Mouse (Mus musculus): Measurements from ENCODE around the gene Zic4. TPM values are rescaled to one million over a fixed set of nuclear protein-coding genes. Genes with fewer than 3 reads are reported as not detected.

The Zic4 gene
- polyA plus RNA-seq, 1 experiment from 2014 or later, result not detected

GRCm38 (mm10) chr9:91401471-91401870 is 39.3 kb downstream of the Zic4 start:
- ATAC-seq (no peak), DNase-seq (no peak)
- Histone ChIP-seq H3K27me3 (ENCODE audit: insufficient read depth, low read length) (peaks cover 91% of the 10 kb centered on the region), H3K4me3 (ENCODE audit: low read depth, low read length) (no peak overlapping the region), H3K9ac (replicated peaks) (no peak overlapping the region), H3K4me1 (ENCODE audit: insufficient read depth) (no peaks in the 10 kb centered on the region), H3K4me2 (ENCODE audit: low read depth, low read length) (no peak overlapping the region), H3K36me3 (replicated peaks; ENCODE audit: insufficient read depth, low read length) (no peaks in the 10 kb centered on the region), H3K27ac (ENCODE audit: low read depth) (no peak overlapping the region), H3K9me3 (ENCODE audit: low read length) (no peaks in the 10 kb centered on the region)
- TF ChIP-seq CTCF (IDR thresholded peaks at IDR 0.05; ENCODE audit: low read depth) (no peak), EP300 (IDR thresholded peaks at IDR 0.05; ENCODE audit: low read depth) (no peak)
- 1% methylated on average over 10 of the region's 10 CpGs for whole genome bisulfite sequencing (ENCODE audit: insufficient replicate concordance)

GRCm38 (mm10) chr9:91404229-91404628 is 42.0 kb downstream of the Zic4 start:
- 4% methylated on average over 13 of the region's 13 CpGs for WGBS (ENCODE audit: insufficient replicate concordance)
- Histone ChIP-seq H3K27me3 (ENCODE audit: insufficient read depth, low read length) (peaks cover 88% of the 10 kb centered on the region), H3K36me3 (replicated peaks; ENCODE audit: insufficient read depth, low read length) (no peaks in the 10 kb centered on the region), H3K9ac (replicated peaks) (no peak overlapping the region), H3K4me1 (ENCODE audit: insufficient read depth) (no peaks in the 10 kb centered on the region), H3K27ac (ENCODE audit: low read depth) (no peak overlapping the region), H3K4me2 (ENCODE audit: low read depth, low read length) (no peak overlapping the region), H3K4me3 (ENCODE audit: low read depth, low read length) (no peak overlapping the region), H3K9me3 (ENCODE audit: low read length) (no peaks in the 10 kb centered on the region)
- ATAC-seq (no peak), DNase-seq (no peak)
- TF ChIP-seq EP300 (IDR thresholded peaks at IDR 0.05; ENCODE audit: low read depth) (no peak), CTCF (IDR thresholded peaks at IDR 0.05; ENCODE audit: low read depth) (no peak)

- no peak for ATAC-seq
- TF ChIP-seq EP300 (IDR thresholded peaks at IDR 0.05; ENCODE audit: low read depth) (no peak), CTCF (IDR thresholded peaks at IDR 0.05; ENCODE audit: low read depth) (no peak)
- Histone ChIP-seq H3K27me3 (ENCODE audit: insufficient read depth, low read length) (peaks cover 83% of the 10 kb centered on the region), H3K4me3 (ENCODE audit: low read depth, low read length) (no peak overlapping the region), H3K4me2 (ENCODE audit: low read depth, low read length) (no peak overlapping the region), H3K9ac (replicated peaks) (no peak overlapping the region), H3K27ac (ENCODE audit: low read depth) (no peak overlapping the region), H3K36me3 (replicated peaks; ENCODE audit: insufficient read depth, low read length) (no peaks in the 10 kb centered on the region), H3K4me1 (ENCODE audit: insufficient read depth) (no peaks in the 10 kb centered on the region), H3K9me3 (ENCODE audit: low read length) (no peaks in the 10 kb centered on the region)
- 2% methylated on average over 27 of the region's 27 CpGs for WGBS (ENCODE audit: insufficient replicate concordance)
- DNase-seq, result no peak
Observed at GRCm38 (mm10) chr9:91404905-91405752, 42.9 kb downstream of the Zic4 start.

- Histone ChIP-seq H3K4me3 (ENCODE audit: low read depth, low read length) (no peak overlapping the region), H3K9ac (replicated peaks) (no peak overlapping the region), H3K4me2 (ENCODE audit: low read depth, low read length) (no peak overlapping the region), H3K27me3 (ENCODE audit: insufficient read depth, low read length) (peaks cover 82% of the 10 kb centered on the region), H3K9me3 (ENCODE audit: low read length) (no peaks in the 10 kb centered on the region), H3K36me3 (replicated peaks; ENCODE audit: insufficient read depth, low read length) (no peaks in the 10 kb centered on the region), H3K27ac (ENCODE audit: low read depth) (no peak overlapping the region), H3K4me1 (ENCODE audit: insufficient read depth) (no peaks in the 10 kb centered on the region)
- ATAC-seq, result no peak
- TF ChIP-seq EP300 (IDR thresholded peaks at IDR 0.05; ENCODE audit: low read depth) (no peak), CTCF (IDR thresholded peaks at IDR 0.05; ENCODE audit: low read depth) (no peak)
- 2% methylated on average over 16 of the region's 16 CpGs for WGBS (ENCODE audit: insufficient replicate concordance)
- no peak for DNase-seq
Observed at GRCm38 (mm10) chr9:91405753-91406178, 43.6 kb downstream of the Zic4 start.

- Histone ChIP-seq H3K9ac (replicated peaks) (no peak overlapping the region), H3K4me1 (ENCODE audit: insufficient read depth) (no peaks in the 10 kb centered on the region), H3K36me3 (replicated peaks; ENCODE audit: insufficient read depth, low read length) (no peaks in the 10 kb centered on the region), H3K4me2 (ENCODE audit: low read depth, low read length) (no peak overlapping the region), H3K27ac (ENCODE audit: low read depth) (no peak overlapping the region), H3K4me3 (ENCODE audit: low read depth, low read length) (no peak overlapping the region), H3K27me3 (ENCODE audit: insufficient read depth, low read length) (peaks cover 77% of the 10 kb centered on the region), H3K9me3 (ENCODE audit: low read length) (no peaks in the 10 kb centered on the region)
- no peak for ATAC-seq
- WGBS (ENCODE audit: insufficient replicate concordance), result 2% methylated on average over 6 of the region's 6 CpGs
- no peak for DNase-seq
- TF ChIP-seq CTCF (IDR thresholded peaks at IDR 0.05; ENCODE audit: low read depth) (no peak), EP300 (IDR thresholded peaks at IDR 0.05; ENCODE audit: low read depth) (no peak)
Observed at GRCm38 (mm10) chr9:91406258-91406763, 44.1 kb downstream of the Zic4 start.

GRCm38 (mm10) chr9:91409771-91410170 is 47.6 kb downstream of the Zic4 start:
- 2% methylated on average over 3 of the region's 3 CpGs for WGBS (ENCODE audit: insufficient replicate concordance)
- Histone ChIP-seq H3K36me3 (replicated peaks; ENCODE audit: insufficient read depth, low read length) (no peaks in the 10 kb centered on the region), H3K4me1 (ENCODE audit: insufficient read depth) (no peaks in the 10 kb centered on the region), H3K4me2 (ENCODE audit: low read depth, low read length) (no peak overlapping the region), H3K4me3 (ENCODE audit: low read depth, low read length) (no peak overlapping the region), H3K9me3 (ENCODE audit: low read length) (no peaks in the 10 kb centered on the region), H3K9ac (replicated peaks) (no peak overlapping the region), H3K27me3 (ENCODE audit: insufficient read depth, low read length) (peaks cover 48% of the 10 kb centered on the region), H3K27ac (ENCODE audit: low read depth) (no peak overlapping the region)
- TF ChIP-seq CTCF (IDR thresholded peaks at IDR 0.05; ENCODE audit: low read depth), result no peak
- no peak for TF ChIP-seq EP300 (IDR thresholded peaks at IDR 0.05; ENCODE audit: low read depth)
- no peak for DNase-seq
- no peak for ATAC-seq

Measured in liver, postnatal 0 days (tissue).